Mouse (Mus musculus): ENCODE measurements around the gene Krtap4-6.

DNA sequence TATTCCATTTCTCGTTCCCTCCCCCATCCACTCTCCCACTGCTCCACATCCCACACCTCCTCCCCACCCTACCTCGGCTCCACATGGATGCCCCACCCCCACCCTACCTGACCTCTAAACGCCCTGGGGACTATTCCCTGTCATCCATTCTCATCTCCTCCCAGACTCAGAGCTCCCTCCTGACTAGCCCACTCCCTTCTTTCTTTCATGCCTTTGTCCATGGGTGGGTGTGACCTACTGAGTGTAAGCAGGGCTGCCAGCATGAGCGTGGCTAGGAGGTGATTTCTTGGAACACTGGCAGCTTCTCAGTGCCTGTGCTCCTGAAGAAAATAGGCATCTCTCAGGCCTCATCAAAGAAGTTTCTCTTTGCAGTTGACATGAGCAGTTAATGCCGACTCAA, 8.7 kb downstream of the Krtap4-6 start:
- TF ChIP-seq CTCF (conservative IDR thresholded peaks at IDR 0.05; ENCODE audit: insufficient read depth, insufficient read length, low read depth, low read length): no peak
- TF ChIP-seq POLR2A (IDR thresholded peaks at IDR 0.05; ENCODE audit: low read depth, low read length): no peak
